Mouse (Mus musculus) lung, embryonic 14.5 days (tissue): Measurements from ENCODE around the gene Gale. TPM values are rescaled to one million over a fixed set of nuclear protein-coding genes. Genes with fewer than 3 reads are reported as not detected.

ENCODE experiments used
- ATAC-seq: fragments of 200-750 bp; cut with Nextera tagmentation; 2 replicates; pipeline ENCODE4 v1.8.0; 2017; ENCODE audit warnings: mild to moderate bottlenecking, moderate TSS enrichment, moderate library complexity; ENCODE audit not compliant: insufficient read depth
- DNase-seq: peaks from one replicate; pipeline ENCODE4 v3.0.0-alpha.2; 2015
- H3K27ac ChIP-seq: fragments of 300-500 bp; sonication (generic); 2 replicates; pipeline ENCODE4 v1.5.1; 2014; ENCODE audit warnings: low read depth, mild to moderate bottlenecking, moderate library complexity
- H3K27me3 ChIP-seq: fragments of 300-500 bp; sonication (generic); 2 replicates; pipeline ENCODE4 v1.6.1; 2014; ENCODE audit warnings: low read length, control low read depth; ENCODE audit not compliant: insufficient read depth
- H3K36me3 ChIP-seq: fragments of 300-500 bp; sonication (generic); 2 replicates; pipeline ENCODE4 v1.6.1; 2014; ENCODE audit warnings: control low read depth; ENCODE audit not compliant: insufficient read depth
- H3K4me1 ChIP-seq: fragments of 300-500 bp; sonication (generic); 2 replicates; pipeline ENCODE4 v1.6.1; 2014; ENCODE audit warnings: antibody characterized with exemption, control low read depth; ENCODE audit not compliant: insufficient read depth
- H3K4me2 ChIP-seq: fragments of 300-500 bp; sonication (generic); 2 replicates; pipeline ENCODE4 v1.6.1; 2014; ENCODE audit warnings: mild to moderate bottlenecking
- H3K4me3 ChIP-seq: fragments of 300-500 bp; sonication (generic); 2 replicates; pipeline ENCODE4 v1.5.1; 2014; ENCODE audit warnings: low read depth, low read length
- H3K9ac ChIP-seq: fragments of 300-500 bp; sonication (generic); 2 replicates; pipeline ENCODE4 v1.6.1; 2014
- H3K9me3 ChIP-seq: fragments of 300-500 bp; sonication (generic); 2 replicates; pipeline ENCODE4 v1.6.1; 2016; ENCODE audit warnings: low read depth, low read length, control low read depth
- CTCF ChIP-seq: IDR thresholded peaks from 2 replicates; pipeline ENCODE4 v1.5.1; 2016; ENCODE audit warnings: antibody characterized with exemption, low read depth
- WGBS: fragments of 180-500 bp; shearing (Covaris S2); extraction: QIAGEN DNeasy Blood & Tissue Kit; methylation state at CpG from one replicate; pipeline ENCODE4 v1.1.7; 2014; 5-methylcytosine and 5-hydroxymethylcytosine counted together
- polyA plus RNA-seq: library from polyadenylated mRNA; unstranded; fragments of >200 nt; fragmentation: Nextera tagmentation; extraction: Ambion mirVana; gene quantifications from 2 replicates; pipeline ENCODE4 v1.2.1, GENCODE M21; 2014

The Gale gene
- polyA plus RNA-seq: 27.0 and 30.3 TPM in 2 replicates

DNA sequence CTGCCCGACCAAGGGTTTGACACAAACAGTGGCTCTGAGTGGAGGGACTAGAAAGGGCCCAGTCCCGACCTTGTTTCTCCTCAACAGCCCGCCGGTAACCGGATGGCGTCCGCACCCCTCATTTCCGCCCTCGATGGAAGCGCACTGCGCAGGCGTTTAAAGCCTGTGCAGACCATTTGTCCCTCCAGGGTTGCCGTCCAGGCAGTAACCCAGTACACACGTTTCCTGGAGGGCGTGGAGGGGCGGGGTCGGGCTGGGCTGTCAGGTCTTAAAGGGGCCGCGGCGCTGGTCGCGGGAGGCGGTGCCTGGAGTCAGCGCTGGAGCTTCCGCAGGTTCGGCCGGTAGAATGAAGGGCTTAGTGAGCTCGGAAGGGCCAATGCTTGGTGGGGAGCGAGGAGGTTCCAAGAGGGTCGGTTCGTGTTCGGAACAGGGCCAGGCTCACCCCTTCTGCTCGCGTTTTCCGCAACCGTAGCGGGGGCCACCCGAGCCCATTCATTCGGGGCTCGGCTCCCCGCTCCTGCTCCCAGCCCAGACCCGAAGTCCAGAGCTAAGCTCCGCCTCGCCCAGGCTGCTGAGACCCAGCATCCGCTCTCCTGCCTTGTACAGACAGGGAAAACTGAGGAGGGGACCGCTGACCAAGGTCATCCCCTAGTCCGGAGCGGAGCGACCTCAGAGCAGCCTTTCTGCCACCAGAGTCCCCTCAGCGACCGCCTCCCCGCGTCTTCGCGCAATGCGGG lies at the start of gene Gale:
Gale (plus strand) TSS at position 271 of the 737 bp plus-strand sequence.
- Histone ChIP-seq H3K36me3 (peaks cover 57% of the 10 kb centered on the region), H3K4me3 (peak within 1 kb of the TSS; percentile 76), H3K27ac (peak within 1 kb of the TSS; percentile 91), H3K4me1 (0 out of 2 replicates have a peak, but pooled peaks cover 3% of the 10 kb centered on the region), H3K9me3 (no peaks in the 10 kb centered on the region), H3K27me3 (no peaks in the 10 kb centered on the region), H3K9ac (peak within 1 kb of the TSS; percentile 78), H3K4me2 (peak within 1 kb of the TSS; percentile 96)
- DNase-seq: peak; percentile 98
- TF ChIP-seq CTCF: no peak
- ATAC-seq: peak; percentile 94
- WGBS: under 1% methylated on average over 56 of the region's 56 CpGs

- WGBS: 72% methylated on average over 13 of the region's 13 CpGs
- Histone ChIP-seq H3K27me3 (no peaks in the 10 kb centered on the region), H3K9ac (no peak overlapping the region), H3K4me1 (no peaks in the 10 kb centered on the region), H3K4me3 (no peak overlapping the region), H3K4me2 (no peak overlapping the region), H3K27ac (no peak overlapping the region), H3K9me3 (no peaks in the 10 kb centered on the region), H3K36me3 (no peaks in the 10 kb centered on the region)
- ATAC-seq: no peak
- TF ChIP-seq CTCF: no peak
- peak; percentile 9 for DNase-seq
Observed at GRCm38 (mm10) chr4:135918635-135919279, 44.8 kb upstream of the Gale start.

- no peaks in the 10 kb centered on the region for H3K27me3 ChIP-seq
- DNase-seq: no peak
- 90% methylated on average over 3 of the region's 3 CpGs for WGBS
Observed at GRCm38 (mm10) chr4:135919280-135919639, 44.3 kb upstream of the Gale start.

DNA sequence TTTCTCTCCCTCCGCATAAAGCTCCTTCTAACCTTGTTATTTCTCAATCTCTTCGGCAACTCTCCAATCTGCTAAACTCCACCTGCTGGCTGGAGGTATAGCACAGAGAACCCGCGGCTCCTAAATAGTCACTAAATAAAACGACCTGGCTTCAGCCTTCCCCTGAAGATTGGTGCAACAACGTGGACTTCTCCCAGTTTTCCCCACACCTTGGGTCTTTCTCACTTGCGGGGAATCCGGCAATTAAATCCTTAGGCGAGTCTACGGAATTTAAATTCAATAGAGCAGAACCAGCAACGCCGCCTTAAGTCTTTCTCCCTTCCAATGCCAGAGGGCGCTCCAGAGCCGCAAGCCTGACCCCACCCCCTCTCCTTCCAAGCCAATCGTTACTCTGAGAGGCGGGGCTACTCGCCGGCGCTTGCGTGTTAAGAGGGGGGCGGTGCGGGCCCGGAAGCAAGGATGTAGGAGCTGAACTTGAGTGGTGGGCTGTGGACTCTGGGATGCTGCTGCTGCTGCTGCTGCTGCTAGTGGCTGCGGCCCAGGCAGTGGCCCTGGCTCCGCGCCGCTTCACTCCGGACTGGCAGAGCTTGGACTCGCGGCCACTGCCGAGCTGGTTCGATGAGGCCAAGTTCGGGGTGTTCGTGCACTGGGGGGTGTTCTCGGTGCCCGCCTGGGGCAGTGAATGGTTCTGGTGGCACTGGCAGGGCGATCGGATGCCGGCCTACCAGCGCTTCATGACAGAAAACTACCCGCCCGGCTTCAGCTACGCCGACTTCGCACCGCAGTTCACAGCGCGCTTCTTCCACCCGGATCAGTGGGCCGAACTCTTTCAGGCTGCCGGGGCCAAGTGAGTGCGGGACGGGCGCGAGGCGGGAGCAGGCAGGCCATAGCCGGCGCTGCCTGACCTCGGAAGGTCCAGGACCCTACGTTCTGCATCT lies 43.0 kb upstream of the Gale start, which contains the start of gene Fuca1:
Fuca1 (plus strand) TSS at position 432 of the 938 bp plus-strand sequence.
- H3K9me3 ChIP-seq: no peaks in the 10 kb centered on the region
- H3K9ac ChIP-seq: peak within 1 kb of the TSS; percentile 73
- peak within 1 kb of the TSS; percentile 71 for H3K27ac ChIP-seq
- 2% methylated on average over 60 of the region's 60 CpGs for WGBS
- DNase-seq (peak; percentile 98), ATAC-seq (peak; percentile 96)
- peak; percentile 77 for TF ChIP-seq CTCF
- peak within 1 kb of the TSS; percentile 79 for H3K4me3 ChIP-seq
- H3K27me3 ChIP-seq: no peaks in the 10 kb centered on the region
- H3K36me3 ChIP-seq: peaks cover 5% of the 10 kb centered on the region; the same call in 1 of the 2 replicates
- H3K4me2 ChIP-seq: peak within 1 kb of the TSS; percentile 98
- no peaks in the 10 kb centered on the region for H3K4me1 ChIP-seq

More at GRCm38 (mm10) chr4:135919280-135919639, 44.3 kb upstream of the Gale start:
- no peaks in the 10 kb centered on the region for H3K9me3 ChIP-seq
- H3K36me3 ChIP-seq: no peaks in the 10 kb centered on the region
- H3K4me1 ChIP-seq: no peaks in the 10 kb centered on the region
- no peak for TF ChIP-seq CTCF
- H3K4me2 ChIP-seq: no peak overlapping the region
- no peak for ATAC-seq
- no peak overlapping the region for H3K4me3 ChIP-seq
- H3K9ac ChIP-seq: no peak overlapping the region
- H3K27ac ChIP-seq: no peak overlapping the region

- no peak for TF ChIP-seq CTCF
- no peaks in the 10 kb centered on the region for H3K9me3 ChIP-seq
- peak overlapping the region; percentile 98 for H3K4me2 ChIP-seq
- peak overlapping the region; percentile 34; the same call in 1 of the 2 replicates for H3K27ac ChIP-seq
- ATAC-seq (no peak), DNase-seq (peak; percentile 44)
- H3K27me3 ChIP-seq: no peaks in the 10 kb centered on the region
- H3K4me1 ChIP-seq: no peaks in the 10 kb centered on the region
- peak overlapping the region; percentile 79 for H3K4me3 ChIP-seq
- peaks cover 14% of the 10 kb centered on the region for H3K36me3 ChIP-seq
- 4% methylated on average over 26 of the region's 26 CpGs for WGBS
- peak overlapping the region; percentile 73 for H3K9ac ChIP-seq
Observed at GRCm38 (mm10) chr4:135921257-135922120, 42.0 kb upstream of the Gale start.

GRCm38 (mm10) chr4:135922190-135922589 lies 41.3 kb upstream of the Gale start:
- TF ChIP-seq CTCF: no peak
- Histone ChIP-seq H3K4me1 (no peaks in the 10 kb centered on the region), H3K9me3 (no peaks in the 10 kb centered on the region), H3K9ac (0 out of 2 replicates have a peak overlapping the region, but pooled peaks have one; percentile 73), H3K36me3 (peaks cover 15% of the 10 kb centered on the region), H3K4me3 (peak overlapping the region; percentile 79), H3K27ac (no peak overlapping the region), H3K4me2 (peak overlapping the region; percentile 98), H3K27me3 (no peaks in the 10 kb centered on the region)
- WGBS: 58% methylated on average over 1 of the region's 1 CpGs
- ATAC-seq: no peak
- DNase-seq: no peak
